Mouse (Mus musculus) Patski (cell line): Measurements from ENCODE around the gene Gm5089. TPM values are rescaled to one million over a fixed set of nuclear protein-coding genes. Genes with fewer than 3 reads are reported as not detected.

Source experiments
- ATAC-seq: fragments of 100-300 bp; one replicate; pipeline ENCODE4 v1.8.0; 2021
- CTCF ChIA-PET: fragments of 350-600 bp; sonication (Branson Sonifier 250); formaldehyde crosslinking; loops from one replicate; lab custom pipeline; 2022; ENCODE audit warnings: inconsistent platforms; lab: Charles Lee
- POLR2A ChIA-PET: fragments of 350-600 bp; sonication (Branson Sonifier 250); formaldehyde crosslinking; loops from one replicate; lab custom pipeline; 2022; ENCODE audit warnings: antibody characterized with exemption, inconsistent platforms; lab: Charles Lee
- DNase-seq: peaks from one replicate; pipeline ENCODE4 v3.0.0-alpha.2; 2011; ENCODE audit warnings: low read depth, low spot score
- H3K27me3 ChIP-seq: fragments of 371-371 bp; one replicate; pipeline ENCODE4 v1.5.1; 2021
- CTCF ChIP-seq: fragments of 100-300 bp; IDR thresholded peaks from one replicate; pipeline ENCODE4 v1.5.1; 2021
- in situ Hi-C: fragments of 300-500 bp; cut with MboI; formaldehyde crosslinking; loops from 3 replicates; pipeline ENCODE4 v1.11.1; 2018; ENCODE audit warnings: low pct_unique_long_range_greater_than_20kb, mixed read lengths
- polyA plus RNA-seq: library from polyadenylated mRNA; unstranded; gene quantifications from one replicate; pipeline ENCODE4 v1.2.3, GENCODE M21; 2021

Gene Gm5089
- polyA plus RNA-seq, 1 experiment from 2014 or later, result not detected

DNA sequence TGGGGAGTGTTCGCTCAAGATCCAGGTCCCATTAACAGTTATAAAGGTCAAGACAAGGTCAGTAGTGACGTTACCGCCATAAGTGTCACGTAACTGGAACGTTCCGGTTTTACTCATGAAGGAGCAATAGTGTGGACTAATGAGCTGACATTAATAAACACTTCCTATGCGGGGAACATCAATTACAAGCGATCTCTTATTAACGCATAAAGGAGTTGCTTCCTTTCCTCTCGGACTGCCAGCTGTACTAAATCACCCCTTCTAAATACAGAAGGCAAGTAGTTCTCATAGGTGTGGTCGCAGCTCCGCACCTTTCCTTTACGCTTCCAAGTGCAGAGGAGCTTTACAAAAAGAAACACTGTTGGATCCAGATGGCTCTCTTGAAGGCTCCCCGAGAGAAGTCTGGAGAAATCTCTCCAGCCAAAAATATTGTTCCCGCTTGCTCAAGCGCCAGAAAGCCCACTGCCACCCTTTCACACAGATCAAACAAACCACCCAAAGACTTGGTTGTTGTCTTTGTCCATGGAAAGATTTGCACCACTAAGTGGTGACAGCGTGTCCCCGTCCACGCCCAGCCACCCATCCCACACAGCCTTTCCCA is 62.4 kb downstream of the Gm5089 start:
- ChIA-PET CTCF (interaction anchor here (1.1 kb wide), 1 partner anchor 46 kb away, joined by 3 read pairs; no protein-coding TSS in a partner anchor), POLR2A (interaction anchor here (1.1 kb wide), 1 partner anchor 11 kb away, joined by 3 read pairs; no protein-coding TSS in a partner anchor)
- DNase-seq, result no peak
- H3K27me3 ChIP-seq, result no peaks in the 10 kb centered on the region
- TF ChIP-seq CTCF, result no peak
- in situ Hi-C loops, result no loop called here
- ATAC-seq, result no peak

DNA sequence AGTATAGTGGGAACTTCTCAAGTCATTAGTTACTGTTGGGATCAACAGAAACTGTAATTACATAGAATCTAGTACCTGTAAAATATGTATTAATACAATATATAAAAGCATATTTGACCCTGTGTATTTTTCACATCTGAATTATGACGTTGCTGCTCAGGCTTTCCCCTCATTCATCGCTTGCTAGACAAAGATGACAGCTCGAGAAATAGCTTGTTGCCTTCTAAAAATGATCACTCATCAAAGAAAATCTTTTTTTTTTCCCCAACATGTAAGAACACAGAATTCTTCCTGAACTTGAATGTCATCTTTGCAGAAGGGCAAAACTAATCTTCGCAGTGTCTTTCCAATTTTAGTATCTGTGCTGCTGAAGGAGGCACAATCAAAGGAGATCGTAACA is 63.1 kb downstream of the Gm5089 start:
- in situ Hi-C loops, result no loop called here
- DNase-seq (no peak), ATAC-seq (no peak)
- CTCF ChIA-PET, result no interaction called here
- POLR2A ChIA-PET, result interaction anchor here (0.9 kb wide), 1 partner anchor 40 kb away, joined by 3 read pairs; no protein-coding TSS in a partner anchor
- no peaks in the 10 kb centered on the region for H3K27me3 ChIP-seq
- TF ChIP-seq CTCF, result no peak

GRCm38 (mm10) chr14:122386281-122387130 is 64.4 kb downstream of the Gm5089 start:
- no peaks in the 10 kb centered on the region for H3K27me3 ChIP-seq
- CTCF ChIA-PET, result no interaction called here
- ATAC-seq (no peak), DNase-seq (no peak)
- TF ChIP-seq CTCF, result no peak
- in situ Hi-C loops, result no loop called here
- POLR2A ChIA-PET, result interaction anchor here (0.5 kb wide), 1 partner anchor 16 kb away, joined by 8 read pairs; no protein-coding TSS in a partner anchor

DNA sequence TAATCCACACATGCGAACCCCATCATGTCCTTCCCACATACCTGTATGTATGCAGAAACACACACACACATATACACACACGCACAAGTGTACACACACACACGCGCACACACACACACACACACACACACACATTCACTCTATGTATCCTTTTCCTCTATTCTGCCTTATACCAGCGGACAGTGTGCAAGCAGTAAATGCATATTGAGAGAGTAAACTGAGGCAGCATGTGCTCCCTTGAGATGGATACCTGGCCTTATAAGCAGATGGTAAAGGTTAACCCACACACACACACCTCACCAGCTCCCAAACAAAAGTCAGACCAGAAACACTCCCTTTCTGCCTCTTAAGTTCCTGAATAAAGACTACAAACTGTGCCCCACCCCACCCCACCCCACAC is 65.2 kb downstream of the Gm5089 start:
- ChIA-PET POLR2A (interaction anchor here (0.5 to 0.7 kb wide), 4 partner anchors 15 to 277 kb away, joined by 3 to 8 read pairs (median 5); no protein-coding TSS in a partner anchor), CTCF (no interaction called here)
- DNase-seq (no peak), ATAC-seq (no peak)
- no peaks in the 10 kb centered on the region for H3K27me3 ChIP-seq
- in situ Hi-C loops, result no loop called here
- no peak for TF ChIP-seq CTCF

GRCm38 (mm10) chr14:122385238-122385534 is 65.7 kb downstream of the Gm5089 start:
- in situ Hi-C loops, result no loop called here
- TF ChIP-seq CTCF, result no peak
- no peaks in the 10 kb centered on the region for H3K27me3 ChIP-seq
- ATAC-seq (no peak), DNase-seq (no peak)
- POLR2A ChIA-PET, result interaction anchor here (0.6 to 0.7 kb wide), 3 partner anchors 15 to 278 kb away, joined by 3 to 5 read pairs (median 5); no protein-coding TSS in a partner anchor
- CTCF ChIA-PET, result no interaction called here

Other genes starting within 250 kb of the Gm5089 start
- 15.1 TPM for gene Zic5, start 14.6 kb upstream of the Gm5089 start, polyA plus RNA-seq
- 16.2 TPM for gene Zic2, start 24.3 kb upstream of the Gm5089 start, polyA plus RNA-seq
- not detected for gene Gm10837, start 39.5 kb upstream of the Gm5089 start, polyA plus RNA-seq
- gene Pcca, start 83.2 kb upstream of the Gm5089 start, polyA plus RNA-seq, result 63.1 TPM